Mouse (Mus musculus) granulocyte monocyte progenitor cell, adult 5-6 weeks (primary cell): ENCODE results near the gene Cfp. TPM values are rescaled to one million over a fixed set of nuclear protein-coding genes. Genes with fewer than 3 reads are reported as not detected.

Experiments
- ATAC-seq: replicated peaks from 2 replicates; pipeline ENCODE4 v1.8.0; 2016; ENCODE audit warnings: mild to moderate bottlenecking, moderate TSS enrichment, inconsistent platforms; ENCODE audit not compliant: poor library complexity, severe bottlenecking
- total RNA-seq, 2 experiments: library from RNA; stranded (forward) in 1 of 2; stranded (reverse) in 1 of 2; fragments of 200-712, 200-1000 nt in 1 of 2; fragments of >200 nt in 1 of 2; fragmentation: Nextera tagmentation in 1 of 2; gene quantifications; 2 replicates each; pipeline ENCODE4 v1.2.3; 2014 to 2017

Gene Cfp
- 46.8 and 65.6 TPM in 2 replicates for total RNA-seq (2014; fragmentation: Nextera tagmentation)
- total RNA-seq (2017) = 30.8 and 33.2 TPM in 2 replicates

GRCm38 (mm10) chrX:20931364-20931763, at the start of gene Cfp:
Gene Cfp, minus strand, starts transcription at chrX:20931555.
- peak; percentile 85 for ATAC-seq

GRCm38 (mm10) chrX:20980901-20981300, 49.5 kb upstream of the Cfp start:
- ATAC-seq = no peak

GRCm38 (mm10) chrX:20961477-20962378, 30.4 kb upstream of the Cfp start, which contains the start of gene Uxt:
Gene Uxt, minus strand, starts transcription at chrX:20962017.
- peak; percentile 99 for ATAC-seq

GRCm38 (mm10) chrX:20950191-20950880, 19.0 kb upstream of the Cfp start, which contains the start of gene Elk1:
Gene Elk1, minus strand, starts transcription at chrX:20950608.
- ATAC-seq = peak; percentile 97

GRCm38 (mm10) chrX:20946055-20946454, 14.7 kb upstream of the Cfp start:
- ATAC-seq = peak; percentile 36; the same call in 1 of the 2 replicates

DNA sequence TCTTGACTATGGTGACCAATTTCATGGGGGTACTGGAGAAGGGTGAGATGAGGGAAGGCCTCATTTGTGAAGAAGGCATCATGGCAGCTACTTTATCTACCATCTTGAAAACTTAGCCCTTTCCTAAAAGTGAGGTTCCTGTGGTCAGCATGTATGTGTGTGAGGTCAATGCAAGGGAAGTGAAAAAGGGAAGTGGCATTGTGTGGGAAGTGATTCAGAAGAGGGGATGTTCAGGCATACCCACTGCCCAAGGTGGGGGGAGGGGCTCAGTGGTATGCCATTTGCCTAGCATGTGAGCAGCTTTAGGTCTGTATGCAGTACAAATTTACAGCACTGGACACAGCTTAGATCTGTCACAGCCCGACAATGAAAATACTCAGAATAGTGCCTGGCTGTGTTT, 608 bp upstream of the Cfp start:
- ATAC-seq = peak; percentile 85

DNA sequence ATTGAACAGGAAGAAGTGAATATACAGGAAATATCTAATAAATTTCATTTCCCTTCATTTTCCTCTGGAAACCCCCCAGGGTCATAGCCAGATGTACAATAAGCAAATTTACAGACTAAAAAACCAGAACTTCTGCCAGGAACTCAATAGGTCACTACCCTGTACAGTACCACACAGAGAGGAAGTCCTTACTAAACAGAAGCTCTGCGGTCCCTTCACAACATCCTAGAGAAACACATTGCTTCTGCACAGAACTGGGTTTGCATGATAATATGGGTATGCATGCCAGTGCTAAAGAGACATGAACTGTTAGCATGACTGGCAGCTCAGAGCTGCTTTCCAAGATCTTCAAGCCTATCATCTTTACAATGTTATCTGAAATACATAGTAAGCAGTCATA, 1.5 kb downstream of the Cfp start:
- peak; percentile 52 for ATAC-seq

- ATAC-seq = no peak
These were observed 6.4 kb downstream of the Cfp start for GRCm38 (mm10) chrX:20924976-20925375.

- no peak for ATAC-seq
These were observed 7.8 kb downstream of the Cfp start for GRCm38 (mm10) chrX:20923506-20923905.

DNA sequence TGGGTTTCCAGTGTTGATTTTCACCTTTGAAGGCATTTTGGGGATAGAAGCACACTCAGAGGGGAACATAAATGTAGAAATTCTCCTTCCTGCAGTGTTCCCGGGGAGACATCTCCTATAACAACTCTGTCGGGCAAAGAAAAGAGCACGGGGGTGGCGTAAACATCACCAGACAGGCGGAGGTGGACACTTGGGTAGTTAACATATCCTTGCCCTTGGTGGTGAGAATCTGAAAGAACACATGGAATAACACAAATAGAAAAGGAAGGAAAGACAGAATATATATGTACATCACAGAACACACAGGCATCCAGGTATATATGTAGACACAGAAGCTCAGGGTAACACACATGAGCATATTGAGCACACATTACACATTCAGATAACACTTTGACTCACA, 10.0 kb downstream of the Cfp start:
- ATAC-seq = no peak

GRCm38 (mm10) chrX:20920844-20921364, 10.5 kb downstream of the Cfp start, which contains the start of gene Syn1:
Gene Syn1, minus strand, starts transcription at chrX:20921004.
- peak; percentile 99 for ATAC-seq

DNA sequence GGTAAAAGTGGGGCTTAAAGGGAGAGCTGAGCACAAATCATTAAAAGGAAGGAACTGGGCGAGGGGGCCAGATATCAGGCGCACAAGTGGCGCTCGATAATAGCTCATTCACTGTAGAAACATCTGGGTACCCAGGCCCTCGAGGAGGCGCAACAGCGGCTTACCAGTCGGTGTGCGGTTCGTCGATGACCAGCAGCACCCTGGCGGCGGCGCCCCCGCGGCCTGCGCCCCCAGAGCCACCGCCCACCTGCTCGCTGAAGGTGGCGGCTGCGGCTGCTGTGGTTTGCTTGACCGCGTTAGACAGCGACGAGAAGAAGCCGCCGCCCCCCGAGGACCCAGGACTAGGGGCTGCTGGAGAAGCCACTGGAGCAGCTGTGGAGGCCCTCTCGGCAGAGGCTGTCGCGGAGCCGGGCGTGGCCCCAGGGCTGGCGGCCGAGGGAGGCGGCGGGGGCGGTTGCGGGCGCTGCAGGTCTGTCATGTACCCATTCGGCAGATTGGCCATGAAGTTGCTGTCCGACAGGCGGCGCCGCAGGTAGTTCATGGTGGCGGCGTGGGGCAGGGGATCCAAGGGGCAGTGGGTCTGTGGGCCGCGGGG, 11.0 kb downstream of the Cfp start:
- ATAC-seq = peak; percentile 14; the same call in 1 of the 2 replicates

DNA sequence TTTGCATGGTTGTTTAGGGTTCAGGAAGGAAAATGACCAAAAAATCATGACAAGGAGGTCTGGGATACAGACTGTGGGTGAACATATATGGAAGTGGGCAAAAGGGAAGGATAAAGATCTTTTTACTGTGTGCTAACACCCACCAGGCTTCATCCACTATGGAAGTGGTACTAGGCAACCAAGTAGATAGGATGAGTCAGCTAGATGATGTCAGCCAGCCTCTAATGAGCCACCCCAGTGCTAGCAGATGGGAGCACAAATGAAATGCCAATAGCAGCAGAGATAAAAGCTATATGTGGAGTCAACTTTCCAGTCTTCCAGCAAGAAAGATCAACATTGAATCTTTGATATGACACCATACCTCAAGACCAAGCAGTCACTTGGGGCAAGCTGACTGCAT, 16.3 kb downstream of the Cfp start:
- ATAC-seq = no peak

DNA sequence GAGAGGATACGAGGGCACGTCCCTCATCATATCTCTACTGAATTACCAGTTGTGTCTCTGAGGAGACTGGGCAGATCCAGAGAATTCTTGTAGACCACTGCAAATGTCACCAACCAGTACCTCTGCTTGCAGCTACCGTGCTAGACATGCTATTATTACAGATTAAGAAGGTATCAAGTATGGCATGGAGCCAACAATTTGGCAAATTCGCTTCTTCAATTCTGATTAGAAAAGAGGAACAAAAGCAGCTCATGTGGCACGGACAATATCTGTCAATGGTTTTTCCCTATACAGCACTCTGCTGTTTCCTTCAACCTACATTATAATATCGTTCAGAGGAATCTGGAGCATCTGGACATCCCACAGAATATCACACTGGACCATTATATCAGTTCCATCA, 17.6 kb downstream of the Cfp start:
- ATAC-seq = no peak

DNA sequence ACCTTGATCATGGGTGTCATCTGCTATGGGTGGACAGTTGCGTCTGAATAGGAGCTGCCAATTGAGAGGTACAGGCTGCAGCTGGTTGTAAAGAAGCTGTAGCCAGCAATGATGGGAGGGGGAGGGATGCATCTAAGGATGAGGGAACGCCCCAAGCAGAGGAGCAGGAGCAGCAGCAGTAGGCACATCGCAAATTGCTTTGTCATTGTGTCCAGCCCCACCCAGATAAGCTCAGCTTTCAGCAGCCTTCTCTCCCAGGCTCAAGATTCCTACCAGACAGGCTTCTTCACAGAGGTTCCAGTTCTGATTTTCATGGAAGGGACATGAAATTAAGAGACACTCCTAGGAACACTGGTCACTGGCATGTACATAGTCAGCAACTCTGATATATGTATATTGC, 21.3 kb downstream of the Cfp start:
- no peak for ATAC-seq

Other genes starting within 250 kb of the Cfp start
- 56.4 and 74.9 TPM in 2 replicates for gene Cdk16, start 243.6 kb downstream of the Cfp start, total RNA-seq (2014; fragmentation: Nextera tagmentation)
- 18.8 and 27.8 TPM in 2 replicates for gene Cdk16, start 243.6 kb downstream of the Cfp start, total RNA-seq (2017)
- gene Usp11, start 227.6 kb downstream of the Cfp start, total RNA-seq (2014; fragmentation: Nextera tagmentation) = 32.9 and 42.7 TPM in 2 replicates
- 36.3 and 41.6 TPM in 2 replicates for gene Usp11, start 227.6 kb downstream of the Cfp start, total RNA-seq (2017)
- gene Araf, start 133.7 kb downstream of the Cfp start, total RNA-seq (2014; fragmentation: Nextera tagmentation) = 82.8 and 114 TPM in 2 replicates
- 40.8 and 43.3 TPM in 2 replicates for gene Araf, start 133.7 kb downstream of the Cfp start, total RNA-seq (2017)
- gene Timp1, start 61.4 kb downstream of the Cfp start, total RNA-seq (2014; fragmentation: Nextera tagmentation) = not detected in 2 replicates
- gene Timp1, start 61.4 kb downstream of the Cfp start, total RNA-seq (2017) = not detected in 2 replicates
- gene Syn1, start 10.6 kb downstream of the Cfp start, total RNA-seq (2014; fragmentation: Nextera tagmentation) = not detected in 2 replicates
- gene Syn1, start 10.6 kb downstream of the Cfp start, total RNA-seq (2017) = not detected in 2 replicates
- gene Elk1, start 19.1 kb upstream of the Cfp start, total RNA-seq (2014; fragmentation: Nextera tagmentation) = 6.5 and 11.1 TPM in 2 replicates
- 2.7 and 3.3 TPM in 2 replicates for gene Elk1, start 19.1 kb upstream of the Cfp start, total RNA-seq (2017)
- 52.4 and 85.8 TPM in 2 replicates for gene Uxt, start 30.5 kb upstream of the Cfp start, total RNA-seq (2014; fragmentation: Nextera tagmentation)
- 37.4 and 47.4 TPM in 2 replicates for gene Uxt, start 30.5 kb upstream of the Cfp start, total RNA-seq (2017)
- 19.2 and 23.4 TPM in 2 replicates for gene Zfp182, start 130.8 kb upstream of the Cfp start, total RNA-seq (2014; fragmentation: Nextera tagmentation)
- gene Zfp182, start 130.8 kb upstream of the Cfp start, total RNA-seq (2017) = 11.0 and 15.4 TPM in 2 replicates
- gene Spaca5, start 136.9 kb upstream of the Cfp start, total RNA-seq (2014; fragmentation: Nextera tagmentation) = not detected in 2 replicates
- gene Spaca5, start 136.9 kb upstream of the Cfp start, total RNA-seq (2017) = not detected in 2 replicates
- not detected in 2 replicates for gene Zfp300, start 158.0 kb upstream of the Cfp start, total RNA-seq (2014; fragmentation: Nextera tagmentation)
- 0.73 and 1.3 TPM in 2 replicates for gene Zfp300, start 158.0 kb upstream of the Cfp start, total RNA-seq (2017)
- not detected in 2 replicates for gene Ssxa1, start 184.3 kb upstream of the Cfp start, total RNA-seq (2014; fragmentation: Nextera tagmentation)
- not detected in 2 replicates for gene Ssxa1, start 184.3 kb upstream of the Cfp start, total RNA-seq (2017)
- not detected in 2 replicates for gene Gm21876, start 244.1 kb upstream of the Cfp start, total RNA-seq (2014; fragmentation: Nextera tagmentation)
- gene Gm21876, start 244.1 kb upstream of the Cfp start, total RNA-seq (2017) = not detected in 2 replicates